Comparison of ENCODE assay signal across 14 mouse cellular contexts in the genomic region with DNA sequence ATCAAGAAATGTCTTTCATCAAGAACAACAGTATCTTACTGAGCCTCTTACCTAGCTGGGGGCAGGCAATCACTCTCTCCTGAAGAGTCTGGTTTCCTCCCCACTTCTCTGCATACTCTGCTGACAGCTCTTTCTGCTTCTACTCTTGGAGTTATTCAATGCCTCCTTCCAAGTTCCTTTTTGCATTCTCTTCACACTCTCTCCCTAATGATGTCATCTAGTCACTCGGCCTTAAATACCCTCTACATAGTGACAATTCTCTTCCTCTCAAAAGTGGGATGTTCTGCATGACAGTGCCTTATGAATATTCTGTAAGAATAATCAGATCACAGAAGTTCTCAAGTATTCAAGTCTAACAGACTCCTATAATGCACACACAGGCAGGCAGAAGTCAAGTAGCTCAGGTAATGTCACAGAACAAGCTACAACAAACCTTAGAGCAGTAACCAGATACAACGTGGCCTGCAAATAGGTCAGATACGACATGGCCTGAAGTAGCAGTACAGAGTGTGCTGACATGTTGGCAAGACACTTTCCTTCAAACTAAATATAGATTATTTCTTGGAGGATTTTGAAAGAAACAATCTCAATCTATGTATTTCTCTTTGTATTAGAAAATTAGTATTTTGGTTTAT. TPM values are rescaled to one million over a fixed set of nuclear protein-coding genes. Genes with fewer than 3 reads are reported as not detected.
DNase-seq lines count a peak whose midpoint lies in the region; ATAC-seq and TF ChIP-seq lines count a peak whose summit lies in the region.
"Had no signal": no experiment of that assay in that cellular context is flagged by ENCODE, and none has a peak within 500 bp of the region (broad histone marks: within the 10 kb centered on the region; RNA-seq: fewer than 3 reads in every experiment).

No protein-coding gene starts in this region.

- DNase-seq in cerebellum, adult 2 months = no peak
- DNase-seq in cerebellum, postnatal 4 days (ENCODE audit: low spot score in 2 of 2) = no peak
- DNase-seq in heart, postnatal 14 days = no peak
- peak; percentile 43 for DNase-seq in right cerebral cortex, adult 18-20 months
- no peak for DNase-seq in right cerebral cortex, adult 2 months (ENCODE audit: low spot score in 2 of 2)
- no peak for DNase-seq in hindbrain, embryonic 14.5 days (ENCODE audit: low spot score)
- DNase-seq in cerebellum, adult 8-10 months = no peak
- DNase-seq: adrenal gland, adult 8-10 months; kidney, postnatal 14 days had no signal

- WGBS in cerebellum, adult 2 months = 71% methylated on average over 3 of the region's 3 CpGs
- 45% methylated on average over 3 of the region's 3 CpGs for WGBS in heart, embryonic 13.5 days
- 64% methylated on average over 3 of the region's 3 CpGs for WGBS in hindbrain, embryonic 14.5 days

- H3K4me3 ChIP-seq in cerebellum, adult 2 months (replicated peaks; ENCODE audit: insufficient read depth, low read depth, low read length) = no peak overlapping the region
- H3K4me3 ChIP-seq in heart, embryonic 13.5 days = no peak overlapping the region
- H3K4me3 ChIP-seq in hindbrain, embryonic 14.5 days (replicated peaks; ENCODE audit: low read length) = no peak overlapping the region
- H3K4me3 ChIP-seq: midbrain, embryonic 10.5 days; myocyte had no signal

- H3K9ac ChIP-seq in heart, embryonic 13.5 days = no peak overlapping the region
- no peak overlapping the region for H3K9ac ChIP-seq in hindbrain, embryonic 14.5 days

- ATAC-seq in heart, embryonic 13.5 days (ENCODE audit: extremely low read depth, insufficient number of reproducible peaks, low FRiP score, low TSS enrichment) = no peak
- ATAC-seq in hindbrain, embryonic 14.5 days (ENCODE audit: low FRiP score) = no peak
- ATAC-seq: forebrain, embryonic 16.5 days; intestine, embryonic 16.5 days had no signal

- no peaks in the 10 kb centered on the region for H3K4me1 ChIP-seq in cerebellum, adult 2 months (ENCODE audit: control insufficient read depth, insufficient read depth, low read length)
- peaks cover 11% of the 10 kb centered on the region for H3K4me1 ChIP-seq in heart, embryonic 13.5 days
- H3K4me1 ChIP-seq in hindbrain, embryonic 14.5 days (replicated peaks; ENCODE audit: control insufficient read depth, insufficient read depth, low read length) = no peaks in the 10 kb centered on the region

- intact Hi-C loops in heart, postnatal 14 days (cut with DNase I) = no loop called here

- 0 out of 2 replicates have a peak overlapping the region, but pooled peaks have one; percentile 20 for H3K27ac ChIP-seq in cerebellum, adult 2 months (ENCODE audit: insufficient read depth, low read length)
- peak overlapping the region; percentile 43 for H3K27ac ChIP-seq in heart, embryonic 13.5 days (replicated peaks)
- H3K27ac ChIP-seq in hindbrain, embryonic 14.5 days = no peak overlapping the region
- H3K27ac ChIP-seq: midbrain, embryonic 10.5 days had no signal

- no peaks in the 10 kb centered on the region for H3K36me3 ChIP-seq in heart, embryonic 13.5 days
- H3K36me3 ChIP-seq in hindbrain, embryonic 14.5 days (replicated peaks; ENCODE audit: control insufficient read depth, insufficient read depth) = no peaks in the 10 kb centered on the region
- H3K36me3 ChIP-seq: midbrain, embryonic 10.5 days had no signal

- no peak overlapping the region for H3K4me2 ChIP-seq in heart, embryonic 13.5 days
- H3K4me2 ChIP-seq in hindbrain, embryonic 14.5 days (replicated peaks) = no peak overlapping the region

- H3K9me3 ChIP-seq in heart, embryonic 13.5 days = no peaks in the 10 kb centered on the region
- H3K9me3 ChIP-seq in hindbrain, embryonic 14.5 days (ENCODE audit: control insufficient read depth, low read length) = no peaks in the 10 kb centered on the region
- H3K9me3 ChIP-seq: midbrain, embryonic 10.5 days had no signal

- no peaks in the 10 kb centered on the region for H3K27me3 ChIP-seq in cerebellum, adult 2 months (ENCODE audit: control insufficient read depth, insufficient read depth, low read length)
- no peaks in the 10 kb centered on the region for H3K27me3 ChIP-seq in heart, embryonic 13.5 days (replicated peaks)
- H3K27me3 ChIP-seq in hindbrain, embryonic 14.5 days (ENCODE audit: control insufficient read depth, insufficient read depth, low read length) = no peaks in the 10 kb centered on the region

- TF ChIP-seq POLR2A in cerebellum, adult 2 months (IDR thresholded peaks at IDR 0.05; ENCODE audit: borderline replicate concordance, insufficient read depth, low read length) = no peak

- no peak for TF ChIP-seq CTCF in cerebellum, adult 2 months (IDR thresholded peaks at IDR 0.05; ENCODE audit: borderline replicate concordance, insufficient read depth, low read depth, low read length)

RNA-seq across cellular contexts. Expression of gene Vmp1, which starts 12.5 kb away (rescaled TPM):
- polyA plus RNA-seq in cerebellum, adult 2 months (2012; rRNA removed) = 113 and 132 TPM in 2 replicates
- 85.3 and 93.2 TPM in 2 replicates for polyA plus RNA-seq in heart, embryonic 13.5 days (2015; fragmentation: Nextera tagmentation; extraction: Ambion mirVana)
- 10 to 100 TPM; 55.3 to 59.2 TPM for total RNA-seq in heart, postnatal 14 days (2021)
- 148 and 151 TPM in 2 replicates for polyA plus RNA-seq in hindbrain, embryonic 14.5 days (2014; fragmentation: Nextera tagmentation; extraction: Ambion mirVana)

RNA-seq across cellular contexts. Expression of gene Ptrh2, which starts 12.6 kb away (rescaled TPM):
- polyA plus RNA-seq in cerebellum, adult 2 months (2012; rRNA removed) = 9.7 and 10.5 TPM in 2 replicates
- 20.5 and 22.6 TPM in 2 replicates for polyA plus RNA-seq in heart, embryonic 13.5 days (2015; fragmentation: Nextera tagmentation; extraction: Ambion mirVana)
- 1 to 10 TPM; 7.0 to 7.2 TPM for total RNA-seq in heart, postnatal 14 days (2021)
- 28.5 and 30.4 TPM in 2 replicates for polyA plus RNA-seq in hindbrain, embryonic 14.5 days (2014; fragmentation: Nextera tagmentation; extraction: Ambion mirVana)
